Mouse (Mus musculus) cerebellum, adult 2 months (tissue): ENCODE data around the gene Faap20.

Experiments
- CTCF ChIP-seq: fragments of 200-500 bp; IDR thresholded peaks from 2 replicates; pipeline ENCODE4 v1.5.1; 2011; ENCODE audit warnings: low read depth, mild to moderate bottlenecking, control low read depth, low read length, moderate library complexity, borderline replicate concordance; ENCODE audit not compliant: insufficient read depth
- POLR2A ChIP-seq: fragments of 200-500 bp; IDR thresholded peaks from 2 replicates; pipeline ENCODE4 v1.6.1; 2011; ENCODE audit warnings: low read length, control low read depth, borderline replicate concordance; ENCODE audit not compliant: insufficient read depth

DNA sequence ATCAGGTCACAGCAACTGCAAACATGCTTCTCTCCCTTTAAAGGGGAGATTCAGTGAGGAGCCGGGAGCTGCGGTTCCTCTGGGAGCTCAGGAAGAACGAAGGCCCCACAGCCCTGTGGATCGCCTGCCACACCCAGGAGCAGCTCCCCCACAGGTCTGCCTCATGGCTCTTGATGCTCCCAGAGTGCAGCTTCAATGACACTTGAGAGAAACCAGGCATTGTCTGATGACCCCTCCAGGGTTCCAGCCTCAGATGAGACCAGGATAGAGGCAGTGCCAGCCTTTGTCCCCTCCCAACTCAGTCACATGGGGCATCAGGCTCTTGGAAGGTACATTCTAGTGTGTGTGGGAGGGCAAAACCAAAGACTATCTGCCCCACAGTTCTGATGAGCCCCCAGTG is 52.4 kb downstream of the Faap20 start:
- TF ChIP-seq CTCF (no peak), POLR2A (no peak)
